ENCODE assay signal across 12 mouse cellular contexts in genomic region chr15:32542746-32543145, GRCm38 (mm10).
"Had no signal": no experiment of that assay in that cellular context is flagged by ENCODE, and none has a peak within 500 bp of the region (broad histone marks: within the 10 kb centered on the region; RNA-seq: fewer than 3 reads in every experiment).

No protein-coding gene starts in this region.

- DNase-seq: kidney, adult 18-20 months; kidney, postnatal 25 days; layer of hippocampus, adult 9-11 months; liver; lung, adult 18-20 months; lung, postnatal 10 days; lung, postnatal 36 days; midbrain, embryonic 14.5 days; right cerebral cortex, adult 18-20 months; right cerebral cortex, postnatal 14 days; right cerebral cortex, postnatal 4 days; thymus, postnatal 25 days had no signal
